Mouse (Mus musculus) olfactory bulb, adult 2 months (tissue): ENCODE data around the gene Iqsec1.

ENCODE experiments used
- CTCF ChIP-seq: fragments of 200-500 bp; IDR thresholded peaks from 2 replicates; pipeline ENCODE4 v1.5.1; 2012; ENCODE audit warnings: low read depth, mild to moderate bottlenecking, low read length, moderate library complexity; ENCODE audit not compliant: insufficient read depth
- POLR2A ChIP-seq: fragments of 200-500 bp; IDR thresholded peaks from 2 replicates; pipeline ENCODE4 v1.6.1; 2012; ENCODE audit warnings: mild to moderate bottlenecking, low read depth, low read length, moderate library complexity; ENCODE audit not compliant: insufficient read depth

- TF ChIP-seq POLR2A (no peak), CTCF (no peak)
Measured at GRCm38 (mm10) chr6:90756561-90756960, 231.9 kb downstream of the Iqsec1 start.
